Mouse (Mus musculus) testis, adult 2 months (tissue): ENCODE measurements at regions not wholly inside any gene's neighbourhood (a gene's known extent, or its start where the extent isn't known, plus 50 kb on each side); places are given as distances from the start of the nearest gene placed in this dataset.

Experiments used
- H3K27ac ChIP-seq: fragments of 200-500 bp; 2 replicates; pipeline ENCODE4 v1.5.1; 2012; ENCODE audit warnings: low read depth, low read length; ENCODE audit not compliant: control insufficient read depth, insufficient read depth
- H3K27me3 ChIP-seq: fragments of 200-500 bp; 2 replicates; pipeline ENCODE4 v1.6.1; 2012; ENCODE audit warnings: mild to moderate bottlenecking, low read length, moderate library complexity; ENCODE audit not compliant: control insufficient read depth, insufficient read depth
- H3K36me3 ChIP-seq: fragments of 200-500 bp; 2 replicates; pipeline ENCODE4 v1.6.1; 2012; ENCODE audit warnings: mild to moderate bottlenecking, low read length; ENCODE audit not compliant: control insufficient read depth, insufficient read depth
- H3K4me1 ChIP-seq: fragments of 200-500 bp; 2 replicates; pipeline ENCODE4 v1.6.1; 2012; ENCODE audit warnings: low read length; ENCODE audit not compliant: control insufficient read depth, insufficient read depth
- H3K4me3 ChIP-seq: fragments of 200-500 bp; 2 replicates; pipeline ENCODE4 v1.5.1; 2012; ENCODE audit warnings: low read depth, mild to moderate bottlenecking, low read length, moderate library complexity, mixed read lengths; ENCODE audit not compliant: control insufficient read depth
- CTCF ChIP-seq: fragments of 200-500 bp; IDR thresholded peaks from 2 replicates; pipeline ENCODE4 v1.5.1; 2012; ENCODE audit warnings: low read depth, mild to moderate bottlenecking, inconsistent platforms, low read length, moderate library complexity; ENCODE audit not compliant: control insufficient read depth, insufficient read depth, insufficient replicate concordance
- POLR2A ChIP-seq: fragments of 200-500 bp; IDR thresholded peaks from 2 replicates; pipeline ENCODE4 v1.6.1; 2012; ENCODE audit warnings: low read depth, mild to moderate bottlenecking, inconsistent platforms, low read length, moderate library complexity; ENCODE audit not compliant: control insufficient read depth

DNA sequence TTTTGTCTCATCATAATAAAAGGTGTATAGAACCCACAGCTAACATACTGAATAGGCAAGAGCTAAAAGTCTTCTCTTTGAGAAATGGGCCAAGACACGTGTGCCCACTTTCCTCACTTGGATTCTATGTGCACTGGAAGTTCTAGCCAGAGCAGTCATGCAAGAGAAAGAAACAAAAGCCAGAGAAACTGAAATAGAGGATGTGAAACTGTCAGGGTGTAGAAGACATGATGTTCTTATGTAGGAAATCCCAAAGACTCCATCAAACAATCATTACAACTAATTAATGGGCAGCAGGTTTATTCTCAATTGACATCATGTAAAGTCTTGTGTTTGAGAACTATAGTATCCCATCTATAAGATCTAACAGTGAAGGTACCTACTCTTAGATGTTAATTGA, 294.9 kb downstream of the Hhipl2 start:
- H3K36me3 ChIP-seq, result no peaks in the 10 kb centered on the region
- H3K4me3 ChIP-seq, result no peak overlapping the region
- no peak overlapping the region for H3K27ac ChIP-seq
- H3K27me3 ChIP-seq, result no peaks in the 10 kb centered on the region
- TF ChIP-seq CTCF, result no peak
- no peak for TF ChIP-seq POLR2A
- H3K4me1 ChIP-seq, result no peaks in the 10 kb centered on the region

DNA sequence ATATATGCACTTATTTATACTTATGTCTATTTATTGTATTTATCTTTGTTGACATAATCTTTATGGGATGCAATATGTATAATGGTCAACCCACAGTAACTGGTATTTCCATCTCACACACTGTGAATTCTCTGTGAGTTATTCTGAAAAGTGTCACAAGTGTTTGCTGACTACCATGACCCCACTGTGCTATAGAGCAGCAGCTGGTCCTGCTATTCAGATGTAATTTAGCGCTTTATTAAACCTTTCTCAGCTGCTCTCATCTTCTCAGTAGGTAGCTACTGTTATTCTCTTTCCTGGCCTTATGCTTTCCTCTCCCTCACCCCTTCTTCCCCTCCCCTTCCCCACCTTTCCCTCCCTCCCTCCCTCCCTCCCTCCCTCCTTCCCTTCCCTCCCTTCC, 296.0 kb upstream of the Dusp10 start:
- TF ChIP-seq POLR2A (no peak), CTCF (no peak)
- no peaks in the 10 kb centered on the region for H3K4me1 ChIP-seq

DNA sequence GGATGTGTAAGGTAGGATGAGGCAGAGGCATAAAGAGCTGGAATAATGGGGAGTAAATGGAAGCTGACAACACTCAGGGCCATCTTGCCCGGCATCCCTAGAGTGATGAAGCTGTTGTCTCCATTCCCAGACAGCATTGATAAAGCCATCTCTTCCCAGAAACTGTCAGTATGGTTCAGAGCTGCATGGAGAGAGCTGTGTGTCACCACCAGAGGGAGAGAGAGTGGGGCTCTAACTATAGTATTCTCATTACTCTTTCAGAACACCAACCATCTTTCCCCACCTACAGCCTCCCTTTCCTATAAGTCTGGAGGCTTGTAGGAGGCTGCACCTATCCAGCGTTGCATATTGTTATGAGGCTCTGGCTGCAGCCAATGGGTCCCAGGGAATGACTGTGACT, 264.0 kb upstream of the Dusp10 start:
- H3K27ac ChIP-seq, result no peak overlapping the region
- TF ChIP-seq CTCF (no peak), POLR2A (no peak)
- H3K4me1 ChIP-seq, result no peaks in the 10 kb centered on the region
- no peaks in the 10 kb centered on the region for H3K27me3 ChIP-seq
- no peaks in the 10 kb centered on the region for H3K36me3 ChIP-seq
- H3K4me3 ChIP-seq, result no peak overlapping the region

More for the DNA sequence above, 296.0 kb upstream of the Dusp10 start:
- H3K36me3 ChIP-seq, result no peaks in the 10 kb centered on the region
- no peak overlapping the region for H3K27ac ChIP-seq
- no peaks in the 10 kb centered on the region for H3K27me3 ChIP-seq
- H3K4me3 ChIP-seq, result no peak overlapping the region

DNA sequence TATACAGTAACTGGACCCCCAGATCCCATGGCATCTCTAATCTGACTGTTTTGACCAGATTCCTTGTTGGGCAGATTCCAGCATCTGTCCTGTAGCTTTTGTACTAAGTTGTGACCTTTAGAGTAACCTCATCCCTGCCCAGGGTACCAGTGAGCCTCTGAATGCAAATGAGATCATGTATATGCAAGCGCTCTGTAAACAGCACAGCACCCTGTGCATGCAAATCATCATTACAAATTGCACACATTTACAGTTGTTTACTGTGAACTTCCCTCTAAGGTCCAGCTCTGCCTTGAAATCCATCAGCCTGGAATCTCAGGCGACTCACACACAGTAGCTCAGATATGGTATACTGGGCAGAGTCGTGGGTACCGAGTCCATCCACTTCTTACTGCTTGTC, 258.6 kb upstream of the Dusp10 start:
- Histone ChIP-seq H3K4me1 (no peaks in the 10 kb centered on the region), H3K27me3 (no peaks in the 10 kb centered on the region), H3K27ac (no peak overlapping the region), H3K4me3 (no peak overlapping the region), H3K36me3 (no peaks in the 10 kb centered on the region)
- no peak for TF ChIP-seq POLR2A
- TF ChIP-seq CTCF, result no peak

DNA sequence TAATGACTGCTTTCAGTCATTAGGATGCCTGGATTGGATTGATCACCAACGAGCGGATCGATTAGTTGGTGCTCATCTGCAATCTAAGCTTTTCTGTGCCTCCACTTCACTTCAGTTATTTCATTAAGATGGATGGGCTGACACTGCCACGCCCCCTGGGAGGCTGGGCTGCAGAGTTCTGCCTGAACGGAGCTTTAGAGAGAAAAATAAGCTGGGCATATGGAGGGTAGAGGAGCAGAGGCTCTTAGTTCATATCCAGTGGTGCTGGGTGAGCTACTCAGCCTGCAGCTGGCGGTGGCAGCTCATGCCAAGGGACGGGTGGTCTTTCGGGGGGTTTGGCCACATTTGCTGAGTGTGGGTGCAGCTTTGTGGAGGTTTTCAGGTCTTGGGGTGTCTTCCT, 256.4 kb upstream of the Dusp10 start:
- Histone ChIP-seq H3K36me3 (no peaks in the 10 kb centered on the region), H3K4me1 (no peaks in the 10 kb centered on the region), H3K27me3 (no peaks in the 10 kb centered on the region), H3K4me3 (no peak overlapping the region), H3K27ac (no peak overlapping the region)
- TF ChIP-seq POLR2A (no peak), CTCF (no peak)

DNA sequence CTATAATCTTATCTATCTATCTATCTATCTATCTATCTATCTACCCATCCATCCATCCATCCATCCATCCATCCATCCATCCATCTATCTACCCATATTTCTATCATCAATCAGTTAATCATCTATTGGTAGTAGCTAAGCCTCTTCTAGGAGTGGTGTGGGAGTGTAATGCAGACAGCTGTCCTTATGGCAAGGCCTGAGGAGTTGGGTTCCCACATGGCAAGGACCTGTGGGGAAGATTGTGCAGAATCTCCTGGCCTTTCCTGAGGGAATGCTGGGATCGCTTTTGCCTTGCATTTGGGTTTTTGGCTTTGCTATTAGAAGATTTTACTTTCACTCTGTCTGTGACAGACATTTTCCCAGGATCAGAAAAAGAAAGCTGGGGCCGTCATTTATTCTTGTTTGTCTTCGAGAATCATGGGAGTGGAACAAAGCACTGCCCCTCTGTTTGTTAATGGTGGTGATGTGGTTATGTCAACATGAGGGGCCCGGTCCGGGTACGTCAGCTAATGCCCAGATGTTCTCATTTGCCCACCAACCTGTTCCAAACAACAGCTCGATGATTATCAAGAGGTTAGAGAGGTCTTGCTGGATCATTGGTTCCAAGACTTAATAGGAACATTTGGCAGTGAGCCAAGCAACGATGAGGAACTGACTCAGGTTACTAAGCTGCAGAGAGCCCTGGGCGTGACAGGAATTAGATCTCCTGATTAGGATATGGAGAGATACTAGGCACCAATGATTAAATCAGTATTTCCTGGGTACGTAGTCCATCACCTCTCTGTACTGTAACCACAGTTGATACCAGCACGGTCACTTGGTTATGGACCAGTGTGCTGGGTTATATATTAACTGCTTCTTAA, 249.0 kb upstream of the Dusp10 start:
- TF ChIP-seq CTCF, result no peak
- no peak for TF ChIP-seq POLR2A
- Histone ChIP-seq H3K36me3 (no peaks in the 10 kb centered on the region), H3K27me3 (no peaks in the 10 kb centered on the region), H3K4me3 (no peak overlapping the region), H3K4me1 (no peaks in the 10 kb centered on the region), H3K27ac (no peak overlapping the region)

DNA sequence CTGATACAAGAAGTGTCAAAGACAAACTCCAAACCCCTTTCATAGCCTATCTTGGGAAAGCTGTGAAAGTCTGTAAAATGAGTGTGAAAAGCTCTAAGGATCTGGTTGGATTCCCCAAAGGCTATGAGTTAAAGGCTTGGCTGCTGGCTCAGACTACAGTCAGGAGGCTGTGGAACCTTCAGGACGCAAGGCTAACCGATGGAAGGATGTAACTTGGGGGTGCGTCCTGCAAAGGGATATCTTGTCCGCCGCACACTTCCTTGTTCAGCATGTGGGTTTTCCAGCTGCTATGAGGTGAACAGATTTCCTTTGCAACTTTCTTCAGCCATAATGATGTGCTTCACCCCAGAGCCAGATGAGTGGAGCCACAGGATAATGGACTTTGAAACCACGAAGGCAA, 240.3 kb upstream of the Dusp10 start:
- Histone ChIP-seq H3K4me3 (no peak overlapping the region), H3K36me3 (no peaks in the 10 kb centered on the region), H3K4me1 (no peaks in the 10 kb centered on the region), H3K27me3 (no peaks in the 10 kb centered on the region), H3K27ac (no peak overlapping the region)
- TF ChIP-seq POLR2A (no peak), CTCF (no peak)
